ENCODE assay signal across 12 mouse cellular contexts in the genomic region with DNA sequence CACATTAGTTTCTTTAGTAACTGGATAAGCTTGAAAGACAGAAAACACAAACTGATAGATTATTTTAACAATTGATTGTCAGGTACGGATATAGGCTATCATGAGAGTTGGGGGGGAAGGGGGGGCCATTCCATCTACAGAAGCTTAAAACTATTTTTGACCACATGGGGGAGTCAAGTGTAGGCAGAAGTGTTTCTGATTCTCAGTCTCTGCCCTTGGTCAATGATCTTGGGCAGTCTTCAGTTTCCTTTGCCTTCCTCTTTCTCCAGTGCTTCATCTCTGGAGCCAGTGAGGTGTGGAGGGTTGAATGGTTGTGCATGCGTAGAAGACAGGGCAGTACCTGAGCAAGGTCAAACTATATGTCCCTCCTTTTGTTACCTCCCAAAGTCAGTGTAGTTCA.
A peak's percentile ranks its signal among the peaks of the same experiment; 100 is the strongest.
DNase-seq lines count a peak whose midpoint lies in the region; ATAC-seq and TF ChIP-seq lines count a peak whose summit lies in the region.
"Had no signal": no experiment of that assay in that cellular context is flagged by ENCODE, and none has a peak within 500 bp of the region (broad histone marks: within the 10 kb centered on the region; RNA-seq: fewer than 3 reads in every experiment).

No protein-coding gene starts in this region.

- H3K36me3 ChIP-seq in hindbrain, embryonic 11.5 days (ENCODE audit: control insufficient read depth, insufficient read depth, low read length) = no peaks in the 10 kb centered on the region
- H3K36me3 ChIP-seq in hindbrain, embryonic 14.5 days (replicated peaks; ENCODE audit: control insufficient read depth, insufficient read depth) = no peaks in the 10 kb centered on the region
- H3K36me3 ChIP-seq: hindbrain, embryonic 10.5 days had no signal

- H3K9me3 ChIP-seq in hindbrain, embryonic 11.5 days (ENCODE audit: control insufficient read depth, low read length) = no peaks in the 10 kb centered on the region
- H3K9me3 ChIP-seq in hindbrain, embryonic 14.5 days (ENCODE audit: control insufficient read depth, low read length) = no peaks in the 10 kb centered on the region
- H3K9me3 ChIP-seq: hindbrain, embryonic 10.5 days had no signal

- no peaks in the 10 kb centered on the region for H3K4me1 ChIP-seq in hindbrain, embryonic 11.5 days (replicated peaks; ENCODE audit: control insufficient read depth, insufficient read depth, low read length)
- H3K4me1 ChIP-seq in hindbrain, embryonic 14.5 days (replicated peaks; ENCODE audit: control insufficient read depth, insufficient read depth, low read length) = no peaks in the 10 kb centered on the region
- H3K4me1 ChIP-seq in cerebellum, adult 2 months (ENCODE audit: control insufficient read depth, insufficient read depth, low read length) = no peaks in the 10 kb centered on the region

- no peak overlapping the region for H3K4me3 ChIP-seq in hindbrain, embryonic 11.5 days (ENCODE audit: low read depth, low read length)
- no peak overlapping the region for H3K4me3 ChIP-seq in hindbrain, embryonic 14.5 days (replicated peaks; ENCODE audit: low read length)
- no peak overlapping the region for H3K4me3 ChIP-seq in cerebellum, adult 2 months (replicated peaks; ENCODE audit: insufficient read depth, low read depth, low read length)
- H3K4me3 ChIP-seq: hindbrain, embryonic 10.5 days had no signal

- WGBS in hindbrain, embryonic 11.5 days = 78% methylated on average over 2 of the region's 2 CpGs
- WGBS in hindbrain, embryonic 14.5 days = 63% methylated on average over 2 of the region's 2 CpGs
- 71% methylated on average over 2 of the region's 2 CpGs for WGBS in cerebellum, adult 2 months

- peak; percentile 6 for DNase-seq in hindbrain, embryonic 11.5 days (ENCODE audit: low spot score)
- no peak for DNase-seq in hindbrain, embryonic 14.5 days (ENCODE audit: low spot score)
- peak; percentile 16 for DNase-seq in lung, postnatal 10 days
- DNase-seq in lung, postnatal 4 days = no peak
- DNase-seq in embryo, embryonic 10.5 days (ENCODE audit: low spot score) = peak; percentile 53
- peak; percentile 8 for DNase-seq in mesoderm, embryonic 11.5 days (ENCODE audit: low read depth, low spot score)
- no peak for DNase-seq in cerebellum, adult 2 months
- DNase-seq in cerebellum, adult 9-11 months = no peak
- DNase-seq: cerebellum, adult 8-10 months; gastrocnemius, postnatal 36 days; right cerebral cortex, postnatal 14 days had no signal

- no peak overlapping the region for H3K27ac ChIP-seq in hindbrain, embryonic 11.5 days (ENCODE audit: low read depth, low read length)
- H3K27ac ChIP-seq in hindbrain, embryonic 14.5 days = no peak overlapping the region
- no peak overlapping the region for H3K27ac ChIP-seq in cerebellum, adult 2 months (ENCODE audit: insufficient read depth, low read length)
- H3K27ac ChIP-seq: hindbrain, embryonic 10.5 days had no signal

- no peak for TF ChIP-seq CTCF in cerebellum, adult 2 months (IDR thresholded peaks at IDR 0.05; ENCODE audit: borderline replicate concordance, insufficient read depth, low read depth, low read length)

- no peak for ATAC-seq in hindbrain, embryonic 11.5 days (ENCODE audit: low FRiP score)
- no peak for ATAC-seq in hindbrain, embryonic 14.5 days (ENCODE audit: low FRiP score)

- no peak overlapping the region for H3K9ac ChIP-seq in hindbrain, embryonic 11.5 days (ENCODE audit: low read depth, low read length)
- no peak overlapping the region for H3K9ac ChIP-seq in hindbrain, embryonic 14.5 days

- TF ChIP-seq POLR2A in cerebellum, adult 2 months (IDR thresholded peaks at IDR 0.05; ENCODE audit: borderline replicate concordance, insufficient read depth, low read length) = no peak

- H3K27me3 ChIP-seq in hindbrain, embryonic 11.5 days (ENCODE audit: control insufficient read depth, insufficient read depth, low read length) = no peaks in the 10 kb centered on the region
- no peaks in the 10 kb centered on the region for H3K27me3 ChIP-seq in hindbrain, embryonic 14.5 days (ENCODE audit: control insufficient read depth, insufficient read depth, low read length)
- no peaks in the 10 kb centered on the region for H3K27me3 ChIP-seq in cerebellum, adult 2 months (ENCODE audit: control insufficient read depth, insufficient read depth, low read length)

- no peak overlapping the region for H3K4me2 ChIP-seq in hindbrain, embryonic 11.5 days (replicated peaks; ENCODE audit: low read depth, low read length)
- no peak overlapping the region for H3K4me2 ChIP-seq in hindbrain, embryonic 14.5 days (replicated peaks)

Comparison
In these comparisons a context has a peak if more than half of its experiments do, and no peak if none do; other contexts are left out.
1. DNase-seq: peak in hindbrain, embryonic 11.5 days (single experiment), lung, postnatal 10 days (single experiment), embryo, embryonic 10.5 days (single experiment) and mesoderm, embryonic 11.5 days (single experiment); none in hindbrain, embryonic 14.5 days (single experiment), lung, postnatal 4 days (0 of 2), cerebellum, adult 2 months (0 of 2) and cerebellum, adult 9-11 months (single experiment).